Mouse (Mus musculus) pancreas, adult 10 weeks (tissue): ENCODE results near the gene Nanp. TPM values are rescaled to one million over a fixed set of nuclear protein-coding genes. Genes with fewer than 3 reads are reported as not detected.

Source experiments
- polyA plus RNA-seq: library from polyadenylated mRNA; stranded (reverse); fragments of 350-450 nt; fragmentation: Illumina TruSeq; extraction: RNeasy Lipid Tissue Mini Kit (QIAGEN cat#74804); gene quantifications from one replicate; pipeline ENCODE4 v1.2.3, GENCODE M21; 2015; ENCODE audit warnings: low read depth, low replicate concordance; ENCODE audit not compliant: insufficient read depth

The Nanp gene
- polyA plus RNA-seq: 1.8 TPM

GRCm38 (mm10) chr2:151039232-151039695, at the start of gene Nanp, which contains the start of gene Ninl:
Gene Nanp (minus strand): TSS chr2:151039398.
Gene Ninl (minus strand): TSS chr2:151039382.

Other genes with a start within 250 kb of the Nanp start
- 15.1 TPM for gene Abhd12, start 134.7 kb downstream of the Nanp start, polyA plus RNA-seq
- not detected for gene Gins1, start 134.0 kb downstream of the Nanp start, polyA plus RNA-seq
- 2.1 TPM for gene Ninl, start within 50 bp of the Nanp start, polyA plus RNA-seq
- gene Gm14151, start 53.0 kb upstream of the Nanp start, polyA plus RNA-seq: not detected
- gene Gm14147, start 58.8 kb upstream of the Nanp start, polyA plus RNA-seq: not detected